Mouse (Mus musculus): ENCODE results near the gene Tmprss13. TPM values are rescaled to one million over a fixed set of nuclear protein-coding genes. Genes with fewer than 3 reads are reported as not detected.
A peak's percentile ranks its signal among the peaks of the same experiment; 100 is the strongest.

The Tmprss13 gene
- polyA plus RNA-seq, 1 experiment from 2014 or later, result 0.06 TPM

DNA sequence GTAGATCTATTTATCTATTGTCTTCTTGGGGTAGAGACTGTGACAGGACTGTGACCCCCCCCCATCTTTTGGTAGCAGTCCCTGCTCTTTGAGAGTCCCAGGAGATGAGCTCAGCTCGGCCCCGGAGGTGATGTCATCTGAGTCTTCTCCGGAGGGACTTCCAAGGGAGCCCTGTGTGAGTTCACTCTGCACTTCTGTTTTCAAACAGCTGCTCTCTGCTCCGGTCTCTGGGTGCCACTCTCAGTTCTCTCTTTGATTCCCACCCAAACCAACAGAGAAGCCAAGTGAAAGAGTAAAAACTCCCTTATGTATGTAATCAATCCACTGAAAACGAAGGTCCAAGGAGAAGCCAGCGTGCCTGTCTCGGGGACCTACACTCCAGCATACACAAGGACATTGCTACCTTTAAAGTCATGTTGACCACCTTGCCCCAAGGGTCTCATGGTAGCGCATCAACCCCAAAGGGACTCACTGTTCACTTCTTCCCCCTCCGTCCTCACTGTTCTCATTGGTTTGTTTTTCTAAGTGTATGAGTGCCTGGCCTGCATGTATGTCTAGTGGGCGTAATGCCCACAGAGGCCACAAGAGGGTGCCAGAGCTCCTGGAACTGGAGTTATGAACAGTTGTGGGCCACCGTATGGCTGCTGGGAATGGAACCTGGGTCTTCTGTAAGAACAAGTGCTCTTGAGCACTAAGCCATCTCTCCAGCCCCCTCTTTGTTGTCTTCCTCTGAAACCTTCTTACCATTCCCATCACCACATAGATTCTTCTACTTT lies 19.5 kb upstream of the Tmprss13 start:
- no peaks in the 10 kb centered on the region for H3K9me3 ChIP-seq (ENCODE audit: control insufficient read depth, low read length)
- no peaks in the 10 kb centered on the region for H3K4me1 ChIP-seq (ENCODE audit: control insufficient read depth, insufficient read depth, low read depth, low read length)
- H3K36me3 ChIP-seq (ENCODE audit: control insufficient read depth, insufficient read depth, low read length), result no peaks in the 10 kb centered on the region
- no peaks in the 10 kb centered on the region for H3K27me3 ChIP-seq (replicated peaks; ENCODE audit: control insufficient read depth, insufficient read depth, low read length)
- no peak for ATAC-seq
- H3K9ac ChIP-seq (ENCODE audit: low read depth, low read length), result no peak overlapping the region
- H3K4me3 ChIP-seq (ENCODE audit: low read length), result no peak overlapping the region
- no peak overlapping the region for H3K4me2 ChIP-seq (ENCODE audit: low read length)
- H3K27ac ChIP-seq (ENCODE audit: low read depth, low read length), result no peak overlapping the region
- 81% methylated on average over 11 of the region's 11 CpGs for WGBS

DNA sequence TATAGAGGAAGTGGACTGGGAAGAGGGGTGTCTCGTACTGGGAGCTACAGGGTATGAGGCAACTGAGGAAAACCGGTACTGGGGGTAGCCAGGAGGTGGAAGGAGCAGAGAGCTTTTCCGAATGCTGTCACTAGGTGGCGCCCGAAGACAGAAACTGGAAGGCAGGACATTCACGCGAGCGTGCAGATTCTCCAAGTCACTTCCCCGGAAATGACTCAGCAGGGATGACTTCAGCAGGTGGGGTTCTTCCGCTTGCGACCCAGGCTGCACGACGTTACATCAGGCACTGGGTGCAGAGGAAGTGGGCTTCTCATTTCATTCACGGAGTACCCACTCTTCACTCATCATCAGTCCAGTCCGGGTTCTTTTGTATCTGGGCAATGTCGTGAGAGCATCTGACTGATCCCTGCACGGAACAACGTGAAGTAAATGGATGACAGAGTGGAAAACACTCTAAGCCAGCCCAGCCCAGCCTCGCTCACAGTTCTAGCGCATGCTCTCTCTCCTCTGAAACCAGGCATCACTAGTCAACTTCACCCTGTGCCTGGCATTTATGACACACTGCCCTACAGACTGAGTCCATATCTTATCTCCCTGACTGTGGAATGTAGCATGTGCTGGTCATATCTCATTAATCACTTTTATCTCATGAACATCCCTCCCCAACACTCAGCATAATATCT lies 18.3 kb upstream of the Tmprss13 start:
- no peaks in the 10 kb centered on the region for H3K27me3 ChIP-seq (replicated peaks; ENCODE audit: control insufficient read depth, insufficient read depth, low read length)
- peak overlapping the region; percentile 56 for H3K9ac ChIP-seq (ENCODE audit: low read depth, low read length)
- ATAC-seq, result peak; percentile 97
- H3K4me3 ChIP-seq (ENCODE audit: low read length), result peak overlapping the region; percentile 36
- no peaks in the 10 kb centered on the region for H3K4me1 ChIP-seq (ENCODE audit: control insufficient read depth, insufficient read depth, low read depth, low read length)
- WGBS, result 15% methylated on average over 20 of the region's 20 CpGs
- H3K9me3 ChIP-seq (ENCODE audit: control insufficient read depth, low read length), result no peaks in the 10 kb centered on the region
- peak overlapping the region; percentile 57 for H3K4me2 ChIP-seq (ENCODE audit: low read length)
- peak overlapping the region; percentile 69 for H3K27ac ChIP-seq (ENCODE audit: low read depth, low read length)
- H3K36me3 ChIP-seq (ENCODE audit: control insufficient read depth, insufficient read depth, low read length), result no peaks in the 10 kb centered on the region

DNA sequence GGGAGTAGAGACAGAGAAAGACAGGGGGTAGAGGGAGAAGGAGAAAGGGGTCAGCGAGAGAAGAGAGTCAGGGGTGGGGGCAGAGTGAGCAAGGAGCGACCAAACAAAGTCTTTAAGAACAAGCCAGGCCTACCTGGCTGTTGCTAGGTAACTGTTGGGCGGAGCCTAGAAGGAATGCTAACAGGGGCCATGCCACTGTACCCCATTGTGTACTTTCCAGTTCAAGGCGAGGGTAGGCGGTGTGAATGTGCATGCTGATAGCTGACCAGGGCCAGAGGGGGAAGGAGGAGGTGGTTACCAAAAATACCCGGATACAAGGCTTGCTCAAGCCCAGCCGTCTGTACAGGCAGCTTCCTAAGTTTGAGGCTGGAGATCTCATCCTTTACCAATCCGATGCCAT lies 17.1 kb upstream of the Tmprss13 start:
- no peaks in the 10 kb centered on the region for H3K27me3 ChIP-seq (replicated peaks; ENCODE audit: control insufficient read depth, insufficient read depth, low read length)
- H3K9me3 ChIP-seq (ENCODE audit: control insufficient read depth, low read length), result no peaks in the 10 kb centered on the region
- H3K36me3 ChIP-seq (ENCODE audit: control insufficient read depth, insufficient read depth, low read length), result no peaks in the 10 kb centered on the region
- H3K9ac ChIP-seq (ENCODE audit: low read depth, low read length), result no peak overlapping the region
- 90% methylated on average over 8 of the region's 8 CpGs for WGBS
- ATAC-seq, result no peak
- no peak overlapping the region for H3K4me2 ChIP-seq (ENCODE audit: low read length)
- H3K27ac ChIP-seq (ENCODE audit: low read depth, low read length), result no peak overlapping the region
- H3K4me3 ChIP-seq (ENCODE audit: low read length), result no peak overlapping the region
- no peaks in the 10 kb centered on the region for H3K4me1 ChIP-seq (ENCODE audit: control insufficient read depth, insufficient read depth, low read depth, low read length)

DNA sequence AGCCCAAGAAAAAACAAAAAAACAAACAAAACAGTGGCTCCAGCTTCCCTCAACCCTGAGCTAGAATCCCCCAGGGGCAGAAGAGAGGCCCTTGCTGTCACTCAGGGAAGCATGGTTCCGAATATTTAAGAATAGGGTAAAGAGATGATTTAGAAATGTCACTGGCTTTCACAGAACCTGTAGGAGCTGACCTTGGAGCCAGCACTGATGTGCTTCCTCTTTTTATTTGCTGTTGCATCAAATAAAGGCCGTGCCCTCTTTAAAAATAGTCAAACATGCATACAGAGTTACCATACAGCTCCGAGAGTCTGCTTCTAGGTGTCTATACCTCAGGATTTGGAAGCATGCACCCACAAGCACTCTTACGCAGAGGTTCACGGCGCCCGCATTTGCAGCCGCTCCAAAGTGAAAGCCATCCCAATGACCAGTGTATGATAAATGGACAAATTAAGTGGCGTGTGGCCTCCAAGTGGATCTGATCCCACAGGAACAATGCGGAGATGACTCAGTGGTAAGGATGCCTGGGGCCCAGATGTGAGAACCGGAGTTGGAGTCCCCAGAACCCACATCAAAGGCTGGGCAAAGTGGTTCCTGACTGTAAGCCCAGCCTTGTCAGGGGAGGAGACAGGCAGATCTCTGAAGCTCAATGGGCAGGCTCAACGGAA lies 12.0 kb upstream of the Tmprss13 start:
- Histone ChIP-seq H3K4me1 (ENCODE audit: control insufficient read depth, insufficient read depth, low read depth, low read length) (no peaks in the 10 kb centered on the region), H3K9ac (ENCODE audit: low read depth, low read length) (no peak overlapping the region), H3K27me3 (replicated peaks; ENCODE audit: control insufficient read depth, insufficient read depth, low read length) (no peaks in the 10 kb centered on the region), H3K4me3 (ENCODE audit: low read length) (no peak overlapping the region), H3K9me3 (ENCODE audit: control insufficient read depth, low read length) (no peaks in the 10 kb centered on the region), H3K4me2 (ENCODE audit: low read length) (no peak overlapping the region), H3K27ac (ENCODE audit: low read depth, low read length) (no peak overlapping the region), H3K36me3 (ENCODE audit: control insufficient read depth, insufficient read depth, low read length) (no peaks in the 10 kb centered on the region)
- 85% methylated on average over 12 of the region's 12 CpGs for WGBS
- no peak for ATAC-seq

DNA sequence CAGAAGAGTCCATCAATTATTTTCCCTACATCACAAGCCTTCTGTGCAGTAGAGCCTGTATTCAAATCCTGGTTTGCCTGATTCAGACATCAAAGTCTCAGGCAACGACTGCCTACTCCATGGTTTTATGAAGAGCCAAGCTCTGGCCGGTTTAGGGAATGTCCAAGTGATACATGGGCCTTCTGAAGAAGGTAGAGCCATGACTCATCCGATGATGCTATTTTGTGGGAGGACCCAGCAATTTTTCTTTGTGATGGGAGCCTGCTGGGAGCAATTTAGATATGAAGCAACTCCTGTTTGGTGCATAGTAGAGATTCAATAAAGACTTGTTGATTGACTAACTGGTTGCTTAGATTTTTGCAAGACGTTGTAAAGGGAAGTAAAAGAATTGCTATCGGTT lies 10.4 kb upstream of the Tmprss13 start:
- Histone ChIP-seq H3K4me3 (ENCODE audit: low read length) (no peak overlapping the region), H3K36me3 (ENCODE audit: control insufficient read depth, insufficient read depth, low read length) (no peaks in the 10 kb centered on the region), H3K27ac (ENCODE audit: low read depth, low read length) (no peak overlapping the region), H3K4me2 (ENCODE audit: low read length) (no peak overlapping the region), H3K27me3 (replicated peaks; ENCODE audit: control insufficient read depth, insufficient read depth, low read length) (no peaks in the 10 kb centered on the region), H3K9ac (ENCODE audit: low read depth, low read length) (no peak overlapping the region), H3K4me1 (ENCODE audit: control insufficient read depth, insufficient read depth, low read depth, low read length) (no peaks in the 10 kb centered on the region), H3K9me3 (ENCODE audit: control insufficient read depth, low read length) (no peaks in the 10 kb centered on the region)
- no peak for ATAC-seq
- WGBS, result 87% methylated on average over 5 of the region's 5 CpGs

DNA sequence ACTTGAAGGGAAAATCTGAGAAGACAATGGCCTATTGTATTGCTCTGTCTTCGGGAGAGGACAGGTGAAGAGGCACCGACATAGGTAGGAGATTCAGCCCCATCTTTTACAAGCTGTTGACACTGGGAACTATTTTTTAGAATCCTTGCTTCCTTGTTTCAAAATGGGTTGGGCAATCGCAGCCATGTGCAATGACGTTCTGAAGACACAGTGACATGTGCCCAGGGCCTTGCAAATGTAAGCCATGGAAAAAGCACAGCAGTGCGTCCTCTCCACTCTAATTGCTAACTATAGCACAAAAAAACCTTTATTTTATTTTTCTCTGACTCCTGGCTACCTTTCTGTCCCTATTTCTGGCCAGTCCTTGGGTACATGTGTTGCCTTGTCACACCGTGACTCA lies 7.0 kb upstream of the Tmprss13 start:
- Histone ChIP-seq H3K4me3 (ENCODE audit: low read length) (no peak overlapping the region), H3K4me2 (ENCODE audit: low read length) (no peak overlapping the region), H3K9me3 (ENCODE audit: control insufficient read depth, low read length) (no peaks in the 10 kb centered on the region), H3K27ac (ENCODE audit: low read depth, low read length) (no peak overlapping the region), H3K27me3 (replicated peaks; ENCODE audit: control insufficient read depth, insufficient read depth, low read length) (no peaks in the 10 kb centered on the region), H3K36me3 (ENCODE audit: control insufficient read depth, insufficient read depth, low read length) (no peaks in the 10 kb centered on the region), H3K4me1 (ENCODE audit: control insufficient read depth, insufficient read depth, low read depth, low read length) (no peaks in the 10 kb centered on the region), H3K9ac (ENCODE audit: low read depth, low read length) (no peak overlapping the region)
- ATAC-seq, result no peak
- WGBS, result 82% methylated on average over 6 of the region's 6 CpGs

DNA sequence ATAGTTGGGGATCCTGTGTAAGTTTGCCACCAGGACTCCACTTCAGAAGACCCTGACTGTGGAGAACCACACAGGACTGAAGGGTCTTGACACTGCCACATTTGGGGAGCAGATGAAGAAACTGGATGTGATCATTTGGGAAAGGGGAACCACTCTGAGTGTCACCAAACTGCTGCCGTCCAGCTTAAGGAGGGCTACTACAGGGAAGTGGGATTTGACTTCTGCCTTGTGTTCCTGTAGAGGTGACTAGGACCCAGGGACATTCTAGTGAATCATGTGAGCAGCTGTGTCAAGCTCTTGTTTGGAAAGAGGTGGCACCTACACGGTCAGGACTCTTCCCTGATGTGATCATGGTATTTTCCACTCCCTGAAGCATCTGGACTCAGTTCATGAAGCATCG lies 5.0 kb upstream of the Tmprss13 start:
- 89% methylated on average over 3 of the region's 3 CpGs for WGBS

DNA sequence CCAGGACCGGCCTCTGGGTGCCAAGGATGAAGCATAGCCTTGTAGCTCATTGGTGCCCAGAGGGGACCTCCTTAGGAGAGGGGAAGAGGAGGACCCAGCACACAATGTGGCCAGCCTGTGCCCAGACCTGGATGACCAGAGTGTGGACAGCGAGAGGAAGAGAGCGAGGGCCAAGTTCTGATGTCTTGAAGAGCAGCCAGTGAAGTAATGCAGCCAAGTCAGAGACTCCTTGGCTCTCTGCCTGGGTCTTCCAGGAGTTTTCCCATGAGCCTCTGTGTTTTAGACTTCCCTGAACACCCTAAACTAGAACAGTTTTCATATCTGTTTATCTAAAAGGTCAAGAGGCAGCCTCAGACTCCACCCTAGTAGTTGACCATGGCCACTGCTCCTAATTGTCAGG lies 1.3 kb upstream of the Tmprss13 start:
- H3K4me3 ChIP-seq (ENCODE audit: low read length), result no peak overlapping the region
- no peak overlapping the region for H3K27ac ChIP-seq (ENCODE audit: low read depth, low read length)
- no peak overlapping the region for H3K4me2 ChIP-seq (ENCODE audit: low read length)
- no peaks in the 10 kb centered on the region for H3K4me1 ChIP-seq (ENCODE audit: control insufficient read depth, insufficient read depth, low read depth, low read length)
- H3K36me3 ChIP-seq (ENCODE audit: control insufficient read depth, insufficient read depth, low read length), result no peaks in the 10 kb centered on the region
- no peaks in the 10 kb centered on the region for H3K9me3 ChIP-seq (ENCODE audit: control insufficient read depth, low read length)
- no peaks in the 10 kb centered on the region for H3K27me3 ChIP-seq (replicated peaks; ENCODE audit: control insufficient read depth, insufficient read depth, low read length)
- no peak overlapping the region for H3K9ac ChIP-seq (ENCODE audit: low read depth, low read length)
- 86% methylated on average over 3 of the region's 3 CpGs for WGBS
- peak; percentile 54; the same call in 1 of the 2 replicates for ATAC-seq

More for the DNA sequence above, 5.0 kb upstream of the Tmprss13 start:
- Histone ChIP-seq H3K4me2 (ENCODE audit: low read length) (no peak overlapping the region), H3K36me3 (ENCODE audit: control insufficient read depth, insufficient read depth, low read length) (no peaks in the 10 kb centered on the region), H3K27me3 (replicated peaks; ENCODE audit: control insufficient read depth, insufficient read depth, low read length) (no peaks in the 10 kb centered on the region), H3K9me3 (ENCODE audit: control insufficient read depth, low read length) (no peaks in the 10 kb centered on the region), H3K9ac (ENCODE audit: low read depth, low read length) (no peak overlapping the region), H3K4me3 (ENCODE audit: low read length) (no peak overlapping the region), H3K27ac (ENCODE audit: low read depth, low read length) (no peak overlapping the region), H3K4me1 (ENCODE audit: control insufficient read depth, insufficient read depth, low read depth, low read length) (no peaks in the 10 kb centered on the region)
- no peak for ATAC-seq

DNA sequence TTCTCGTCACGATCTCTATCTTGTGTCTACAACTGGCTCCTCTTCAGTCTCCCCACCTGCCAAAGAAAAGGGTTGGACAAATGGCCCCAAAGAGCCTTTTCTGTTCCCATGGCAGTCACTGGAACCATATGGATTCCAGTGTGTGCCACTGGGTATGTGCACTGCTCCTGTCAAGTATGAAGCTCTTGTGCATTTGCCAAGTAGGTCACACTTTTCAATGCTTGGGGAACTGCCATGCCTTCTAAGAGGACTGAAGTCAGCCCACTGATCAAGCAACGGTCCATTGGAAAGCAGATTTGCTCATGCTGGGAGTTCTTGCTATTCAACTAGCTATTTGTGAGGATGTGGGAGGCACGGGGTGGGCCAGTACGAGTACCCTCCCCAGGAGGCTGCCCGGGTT lies 2.6 kb downstream of the Tmprss13 start:
- Histone ChIP-seq H3K36me3 (ENCODE audit: control insufficient read depth, insufficient read depth, low read length) (no peaks in the 10 kb centered on the region), H3K4me2 (ENCODE audit: low read length) (no peak overlapping the region), H3K27ac (ENCODE audit: low read depth, low read length) (no peak overlapping the region), H3K4me3 (ENCODE audit: low read length) (no peak overlapping the region), H3K9me3 (ENCODE audit: control insufficient read depth, low read length) (no peaks in the 10 kb centered on the region), H3K9ac (ENCODE audit: low read depth, low read length) (no peak overlapping the region), H3K27me3 (replicated peaks; ENCODE audit: control insufficient read depth, insufficient read depth, low read length) (no peaks in the 10 kb centered on the region), H3K4me1 (ENCODE audit: control insufficient read depth, insufficient read depth, low read depth, low read length) (no peaks in the 10 kb centered on the region)
- ATAC-seq, result peak; percentile 58
- 66% methylated on average over 6 of the region's 6 CpGs for WGBS
